Mouse (Mus musculus) kidney, adult 2 months (tissue): ENCODE measurements around the gene Grip1. TPM values are rescaled to one million over a fixed set of nuclear protein-coding genes. Genes with fewer than 3 reads are reported as not detected.

Experiments used
- DNase-seq: peaks from one replicate; pipeline ENCODE4 v3.0.0; 2021
- H3K27ac ChIP-seq: fragments of 200-500 bp; 2 replicates; pipeline ENCODE4 v1.5.1; 2012; ENCODE audit warnings: low read depth, low read length, control low read depth, inconsistent platforms; ENCODE audit not compliant: insufficient read depth
- H3K27me3 ChIP-seq: fragments of 200-500 bp; replicated peaks from 2 replicates; pipeline ENCODE4 v1.6.1; 2012; ENCODE audit warnings: mild to moderate bottlenecking, moderate library complexity, low read length, inconsistent platforms; ENCODE audit not compliant: control insufficient read depth, insufficient read depth
- H3K36me3 ChIP-seq: fragments of 200-500 bp; 2 replicates; pipeline ENCODE4 v1.6.1; 2012; ENCODE audit warnings: mild to moderate bottlenecking, moderate library complexity, low read length, inconsistent platforms; ENCODE audit not compliant: control insufficient read depth, insufficient read depth
- H3K4me1 ChIP-seq: fragments of 200-500 bp; 2 replicates; pipeline ENCODE4 v1.6.1; 2011; ENCODE audit warnings: low read length; ENCODE audit not compliant: control insufficient read depth, insufficient read depth
- H3K4me3 ChIP-seq: fragments of 200-500 bp; 2 replicates; pipeline ENCODE4 v1.5.1; 2011; ENCODE audit warnings: mild to moderate bottlenecking, low read depth, low read length, control low read depth; ENCODE audit not compliant: insufficient read depth
- CTCF ChIP-seq: fragments of 200-500 bp; conservative IDR thresholded peaks from 2 replicates; pipeline ENCODE4 v1.5.1; 2011; ENCODE audit warnings: low read depth, mild to moderate bottlenecking, control low read depth, low read length, moderate library complexity, mixed read lengths; ENCODE audit not compliant: insufficient read depth, insufficient read length
- POLR2A ChIP-seq: fragments of 200-500 bp; IDR thresholded peaks from one replicate; pipeline ENCODE4 v1.6.1; 2011; ENCODE audit warnings: low read depth, low read length, control low read depth
- WGBS: fragments of 180-500 bp; shearing (Covaris S2); methylation state at CpG from one replicate; pipeline ENCODE4 v1.1.7; 2018; 5-methylcytosine and 5-hydroxymethylcytosine counted together
- polyA plus RNA-seq: library from polyadenylated mRNA; depleted of rRNA; stranded (reverse); fragments of >200 nt; gene quantifications from 2 replicates; pipeline ENCODE4 v1.2.3, GENCODE M21; 2012

The Grip1 gene
- polyA plus RNA-seq, 1 experiment, result 2.7 TPM

GRCm38 (mm10) chr10:119447392-119447914 is 6.2 kb upstream of the Grip1 start:
- Histone ChIP-seq H3K36me3 (no peaks in the 10 kb centered on the region), H3K27me3 (no peaks in the 10 kb centered on the region), H3K4me3 (no peak overlapping the region; the same call in 1 of the 2 replicates), H3K4me1 (no peaks in the 10 kb centered on the region), H3K27ac (no peak overlapping the region)
- peak; percentile 71 for DNase-seq
- WGBS, result 54% methylated on average over 14 of the region's 14 CpGs
- TF ChIP-seq POLR2A (no peak), CTCF (no peak)

GRCm38 (mm10) chr10:119447930-119448329 is 5.7 kb upstream of the Grip1 start:
- Histone ChIP-seq H3K4me3 (no peak overlapping the region; the same call in 1 of the 2 replicates), H3K27ac (no peak overlapping the region), H3K27me3 (no peaks in the 10 kb centered on the region), H3K36me3 (no peaks in the 10 kb centered on the region), H3K4me1 (no peaks in the 10 kb centered on the region)
- TF ChIP-seq CTCF (no peak), POLR2A (no peak)
- peak; percentile 14 for DNase-seq
- 45% methylated on average over 3 of the region's 3 CpGs for WGBS

- Histone ChIP-seq H3K4me3 (no peak overlapping the region), H3K27ac (no peak overlapping the region)
- DNase-seq, result no peak
Observed at GRCm38 (mm10) chr10:119452698-119453097, 932 bp upstream of the Grip1 start.

GRCm38 (mm10) chr10:119454106-119454667 is 557 bp downstream of the Grip1 start:
- H3K4me3 ChIP-seq, result peak overlapping the region; percentile 66
- under 1% methylated on average over 57 of the region's 57 CpGs for WGBS
- no peaks in the 10 kb centered on the region for H3K36me3 ChIP-seq
- no peaks in the 10 kb centered on the region for H3K27me3 ChIP-seq
- peak; percentile 23 for DNase-seq
- H3K27ac ChIP-seq, result no peak overlapping the region
- TF ChIP-seq POLR2A (no peak), CTCF (no peak)
- peaks cover 5% of the 10 kb centered on the region; the same call in 1 of the 2 replicates for H3K4me1 ChIP-seq

More at GRCm38 (mm10) chr10:119452698-119453097, 932 bp upstream of the Grip1 start:
- WGBS, result 62% methylated on average over 5 of the region's 5 CpGs
- H3K4me1 ChIP-seq, result peaks cover 5% of the 10 kb centered on the region; the same call in 1 of the 2 replicates
- H3K27me3 ChIP-seq, result no peaks in the 10 kb centered on the region
- no peak for TF ChIP-seq CTCF
- no peak for TF ChIP-seq POLR2A
- H3K36me3 ChIP-seq, result no peaks in the 10 kb centered on the region

GRCm38 (mm10) chr10:119454668-119455542 is 1.3 kb downstream of the Grip1 start:
- Histone ChIP-seq H3K27ac (no peak overlapping the region), H3K4me3 (peak overlapping the region; percentile 66), H3K4me1 (peaks cover 5% of the 10 kb centered on the region; the same call in 1 of the 2 replicates), H3K27me3 (no peaks in the 10 kb centered on the region), H3K36me3 (no peaks in the 10 kb centered on the region)
- TF ChIP-seq CTCF, result no peak
- no peak for TF ChIP-seq POLR2A
- WGBS, result 1% methylated on average over 31 of the region's 31 CpGs
- DNase-seq, result no peak

GRCm38 (mm10) chr10:119455543-119455940 is 1.9 kb downstream of the Grip1 start:
- Histone ChIP-seq H3K4me1 (peaks cover 5% of the 10 kb centered on the region; the same call in 1 of the 2 replicates), H3K36me3 (no peaks in the 10 kb centered on the region), H3K27me3 (no peaks in the 10 kb centered on the region), H3K4me3 (no peak overlapping the region), H3K27ac (no peak overlapping the region)
- 13% methylated on average over 10 of the region's 10 CpGs for WGBS
- no peak for DNase-seq
- TF ChIP-seq POLR2A (no peak), CTCF (no peak)

GRCm38 (mm10) chr10:119457121-119457520 is 3.5 kb downstream of the Grip1 start:
- Histone ChIP-seq H3K36me3 (no peaks in the 10 kb centered on the region), H3K27ac (no peak overlapping the region), H3K27me3 (no peaks in the 10 kb centered on the region), H3K4me3 (no peak overlapping the region), H3K4me1 (peaks cover 5% of the 10 kb centered on the region; the same call in 1 of the 2 replicates)
- no peak for TF ChIP-seq CTCF
- TF ChIP-seq POLR2A, result no peak
- DNase-seq, result no peak
- 91% methylated on average over 5 of the region's 5 CpGs for WGBS
